Mouse (Mus musculus): Measurements from ENCODE around the gene Yipf4. TPM values are rescaled to one million over a fixed set of nuclear protein-coding genes. Genes with fewer than 3 reads are reported as not detected.
"Not testable (repeated sequence)": the region's sequence is repeated elsewhere in the genome, so short reads cannot be mapped to it uniquely, and the experiment has no call there.

The Yipf4 gene
- 50.9 and 51.5 TPM in 2 replicates for polyA plus RNA-seq (2015; fragmentation: Nextera tagmentation; extraction: Ambion mirVana)

DNA sequence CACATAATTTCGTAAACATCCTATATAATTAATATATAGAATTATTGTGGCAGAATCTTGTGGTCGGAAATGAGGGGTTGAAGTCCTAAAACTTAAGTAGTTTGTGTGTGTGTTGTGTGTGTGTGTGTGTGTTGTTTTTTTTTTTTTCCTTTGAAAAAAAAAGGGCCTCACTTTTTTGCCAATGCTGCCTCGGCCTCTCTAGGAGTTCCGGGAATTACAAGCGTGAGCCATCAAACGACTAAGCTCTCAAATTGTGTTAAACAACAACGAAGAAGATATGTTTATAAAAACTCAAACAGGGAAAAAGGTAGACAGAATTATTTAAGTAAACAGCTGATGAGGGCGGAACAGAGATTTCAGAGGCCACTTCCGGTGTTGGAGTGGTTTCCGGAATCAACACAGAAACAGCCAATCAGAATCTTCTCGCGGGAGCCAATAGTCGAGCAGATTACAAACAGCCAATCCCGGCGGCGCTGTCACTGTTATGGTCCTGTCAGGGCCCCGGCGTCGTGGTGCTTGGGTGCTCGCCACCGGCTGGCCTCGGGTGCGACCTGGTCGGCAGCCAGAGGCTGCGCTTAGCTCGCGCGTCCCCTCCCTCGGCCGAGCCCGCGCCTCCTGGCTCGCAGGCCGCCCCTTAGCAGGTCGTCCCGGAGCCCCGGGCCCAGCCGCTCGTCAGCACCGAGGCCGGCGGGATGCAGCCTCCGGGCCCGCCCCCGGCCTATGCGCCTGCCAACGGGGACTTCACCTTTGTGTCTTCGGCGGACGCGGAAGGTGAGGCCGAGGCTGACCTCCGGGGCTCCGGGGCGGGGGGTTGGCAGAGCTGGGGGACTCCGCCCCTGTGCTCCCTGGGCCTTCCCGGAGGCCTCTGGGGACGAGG is at the start of gene Yipf4:
TSS of gene Yipf4 (plus strand) at position 470 of the 877 bp plus-strand sequence.
- Histone ChIP-seq H3K4me3 (peak within 1 kb of the TSS; percentile 98), H3K4me2 (replicated peaks) (peak within 1 kb of the TSS; percentile 69), H3K4me1 (peaks cover 5% of the 10 kb centered on the region), H3K27me3 (no peaks in the 10 kb centered on the region), H3K27ac (peak within 1 kb of the TSS; percentile 79), H3K9ac (peak within 1 kb of the TSS; percentile 95), H3K9me3 (no peaks in the 10 kb centered on the region), H3K36me3 (peaks cover 20% of the 10 kb centered on the region)
- ATAC-seq (ENCODE audit: low FRiP score, low read depth): peak; percentile 99
- WGBS: 4% methylated on average over 58 of the region's 58 CpGs

DNA sequence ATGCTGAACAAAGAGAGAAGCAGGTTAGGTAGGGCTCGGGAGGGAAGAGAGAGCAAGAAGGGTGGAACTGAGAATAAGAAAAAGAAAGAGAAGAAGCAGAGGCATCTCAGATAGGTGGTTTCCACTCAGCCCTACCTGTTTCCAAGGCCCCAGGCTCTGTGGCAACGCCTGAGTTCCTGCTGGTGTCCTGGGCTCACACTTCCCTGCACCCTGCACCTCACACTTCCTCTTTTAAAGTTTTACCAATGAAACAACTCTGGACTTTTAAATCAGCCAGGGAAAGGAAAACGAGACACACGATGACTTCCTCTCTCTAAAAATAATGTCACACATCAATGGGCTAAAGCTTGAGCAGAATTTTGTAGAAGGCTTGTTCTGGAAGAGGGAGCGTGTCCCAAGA is 48.8 kb upstream of the Yipf4 start:
- Histone ChIP-seq H3K9me3 (no peaks in the 10 kb centered on the region), H3K27ac (no peak overlapping the region), H3K36me3 (no peaks in the 10 kb centered on the region), H3K4me1 (no peaks in the 10 kb centered on the region), H3K9ac (no peak overlapping the region), H3K4me3 (no peak overlapping the region), H3K27me3 (no peaks in the 10 kb centered on the region), H3K4me2 (replicated peaks) (no peak overlapping the region)
- 74% methylated on average over 5 of the region's 5 CpGs for WGBS
- no peak for ATAC-seq (ENCODE audit: low FRiP score, low read depth)

DNA sequence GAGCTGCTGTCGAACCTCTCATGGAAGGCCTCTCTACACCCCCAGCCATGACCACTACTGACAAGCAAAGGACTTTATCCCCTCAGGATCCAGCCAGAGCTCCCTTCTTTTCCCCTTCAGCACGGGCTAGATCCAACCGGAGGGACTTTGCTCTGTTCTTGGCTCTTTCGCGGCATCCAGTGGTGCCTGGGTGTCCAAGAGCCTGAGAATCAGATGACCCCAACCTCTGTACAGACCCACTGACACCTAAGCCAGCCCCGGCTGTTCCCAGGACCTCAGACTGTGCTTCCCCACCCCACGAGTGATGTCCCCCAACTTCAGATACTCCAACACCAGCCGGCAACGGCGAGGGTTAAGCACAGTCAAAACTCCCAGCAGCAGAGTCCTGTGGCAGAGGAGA is 39.5 kb upstream of the Yipf4 start:
- WGBS: 86% methylated on average over 10 of the region's 10 CpGs
- Histone ChIP-seq H3K4me1 (no peaks in the 10 kb centered on the region), H3K36me3 (no peaks in the 10 kb centered on the region), H3K4me2 (replicated peaks) (no peak overlapping the region), H3K27me3 (no peaks in the 10 kb centered on the region), H3K4me3 (no peak overlapping the region), H3K27ac (no peak overlapping the region), H3K9ac (no peak overlapping the region), H3K9me3 (no peaks in the 10 kb centered on the region; the same call in 1 of the 2 replicates)
- ATAC-seq (ENCODE audit: low FRiP score, low read depth): no peak

DNA sequence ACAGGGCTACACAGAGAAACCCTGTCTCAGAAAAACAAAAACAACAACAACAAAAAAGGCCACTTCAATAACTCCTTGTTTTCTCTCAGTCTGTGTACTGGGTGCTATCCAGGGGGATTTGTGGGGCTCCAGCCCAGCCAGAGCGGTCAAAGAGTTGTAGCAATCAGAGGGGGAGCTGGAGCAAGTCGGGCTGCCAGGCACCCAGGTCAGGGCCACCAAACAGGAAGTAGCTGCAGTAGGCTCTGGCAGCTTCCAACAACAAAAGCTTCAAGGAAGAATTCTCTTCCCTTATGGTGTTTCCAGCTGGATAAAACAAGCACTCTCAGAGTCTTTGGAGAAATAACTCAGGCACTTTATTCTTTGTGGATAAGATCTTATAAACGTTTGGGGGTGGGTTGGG is 35.4 kb upstream of the Yipf4 start:
- Histone ChIP-seq H3K4me1 (no peaks in the 10 kb centered on the region), H3K9ac (no peak overlapping the region), H3K36me3 (no peaks in the 10 kb centered on the region), H3K27me3 (no peaks in the 10 kb centered on the region), H3K9me3 (no peaks in the 10 kb centered on the region; the same call in 1 of the 2 replicates), H3K4me2 (replicated peaks) (no peak overlapping the region), H3K4me3 (no peak overlapping the region), H3K27ac (no peak overlapping the region)
- 82% methylated on average over 3 of the region's 3 CpGs for WGBS
- no peak for ATAC-seq (ENCODE audit: low FRiP score, low read depth)

DNA sequence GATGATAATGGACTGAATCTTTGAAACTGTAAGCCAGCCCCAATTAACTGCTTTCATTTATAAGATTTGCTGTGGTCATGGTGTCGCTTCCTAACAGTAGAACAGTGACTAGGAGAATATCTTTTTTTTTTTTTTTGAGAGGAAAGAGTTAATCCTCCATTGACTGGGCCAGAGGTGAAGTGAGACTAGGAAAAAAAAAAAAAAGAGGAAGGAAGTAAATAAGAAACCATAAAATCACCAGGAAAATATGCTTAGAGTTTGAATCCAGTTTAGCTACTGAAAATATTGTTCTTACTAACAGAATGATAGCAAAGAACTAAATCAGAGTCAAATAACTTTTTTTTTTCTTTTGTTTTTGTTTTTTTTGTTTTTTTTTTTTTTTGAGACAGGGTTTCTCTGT is 34.6 kb upstream of the Yipf4 start:
- Histone ChIP-seq H3K27ac (no peak overlapping the region), H3K9ac (no peak overlapping the region), H3K4me1 (no peaks in the 10 kb centered on the region), H3K36me3 (no peaks in the 10 kb centered on the region), H3K9me3 (no peaks in the 10 kb centered on the region; the same call in 1 of the 2 replicates), H3K4me2 (replicated peaks) (no peak overlapping the region), H3K27me3 (no peaks in the 10 kb centered on the region), H3K4me3 (no peak overlapping the region)
- WGBS: 90% methylated on average over 1 of the region's 1 CpGs
- no peak for ATAC-seq (ENCODE audit: low FRiP score, low read depth)

DNA sequence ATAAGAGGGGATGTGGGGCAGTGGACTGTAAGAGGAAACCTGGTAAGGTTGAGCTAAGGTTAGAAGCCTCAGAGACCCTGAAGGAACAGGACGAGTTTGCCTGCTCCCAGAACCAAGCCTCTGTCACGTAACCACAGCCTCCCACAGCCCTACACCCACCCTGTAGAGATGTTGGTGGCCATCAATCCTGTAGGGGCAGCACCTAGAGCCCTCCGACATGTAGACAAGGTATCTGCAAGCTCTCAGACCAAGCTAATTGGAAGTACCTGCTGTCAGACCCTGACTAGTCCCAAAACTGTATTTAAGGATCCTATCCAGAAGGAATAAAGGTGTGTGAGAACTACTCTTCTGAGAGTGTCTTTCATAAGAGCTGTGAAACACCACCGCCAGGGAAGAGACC is 33.9 kb upstream of the Yipf4 start:
- Histone ChIP-seq H3K27me3 (no peaks in the 10 kb centered on the region), H3K36me3 (no peaks in the 10 kb centered on the region), H3K9me3 (no peaks in the 10 kb centered on the region; the same call in 1 of the 2 replicates), H3K4me3 (no peak overlapping the region), H3K27ac (no peak overlapping the region), H3K9ac (no peak overlapping the region), H3K4me2 (replicated peaks) (no peak overlapping the region), H3K4me1 (no peaks in the 10 kb centered on the region)
- 87% methylated on average over 4 of the region's 4 CpGs for WGBS
- no peak for ATAC-seq (ENCODE audit: low FRiP score, low read depth)

DNA sequence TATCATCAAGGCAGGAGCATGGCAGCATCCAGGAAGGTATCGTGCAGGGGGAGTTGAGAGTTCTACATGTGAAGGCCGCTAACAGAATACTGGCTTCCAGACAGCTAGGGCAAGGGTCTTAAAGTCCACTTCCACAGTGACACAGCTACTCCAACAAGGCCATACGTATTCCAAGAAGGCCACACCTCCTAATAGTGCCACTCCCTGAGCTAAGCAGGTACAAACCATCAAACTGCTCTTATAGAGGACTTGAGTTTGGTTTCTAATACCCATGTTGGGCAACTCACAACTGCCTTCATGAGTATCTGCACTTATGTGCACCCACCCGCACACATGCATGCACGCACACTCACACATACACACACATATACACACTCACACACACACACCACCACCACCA is 32.5 kb upstream of the Yipf4 start:
- no peak overlapping the region for H3K27ac ChIP-seq
- no peak overlapping the region for H3K4me3 ChIP-seq
- no peak for ATAC-seq (ENCODE audit: low FRiP score, low read depth)
- H3K4me1 ChIP-seq: no peaks in the 10 kb centered on the region
- H3K27me3 ChIP-seq: no peaks in the 10 kb centered on the region
- no peak overlapping the region for H3K9ac ChIP-seq
- no peaks in the 10 kb centered on the region; the same call in 1 of the 2 replicates for H3K9me3 ChIP-seq
- 92% methylated on average over 5 of the region's 5 CpGs for WGBS
- H3K4me2 ChIP-seq (replicated peaks): no peak overlapping the region
- H3K36me3 ChIP-seq: no peaks in the 10 kb centered on the region

DNA sequence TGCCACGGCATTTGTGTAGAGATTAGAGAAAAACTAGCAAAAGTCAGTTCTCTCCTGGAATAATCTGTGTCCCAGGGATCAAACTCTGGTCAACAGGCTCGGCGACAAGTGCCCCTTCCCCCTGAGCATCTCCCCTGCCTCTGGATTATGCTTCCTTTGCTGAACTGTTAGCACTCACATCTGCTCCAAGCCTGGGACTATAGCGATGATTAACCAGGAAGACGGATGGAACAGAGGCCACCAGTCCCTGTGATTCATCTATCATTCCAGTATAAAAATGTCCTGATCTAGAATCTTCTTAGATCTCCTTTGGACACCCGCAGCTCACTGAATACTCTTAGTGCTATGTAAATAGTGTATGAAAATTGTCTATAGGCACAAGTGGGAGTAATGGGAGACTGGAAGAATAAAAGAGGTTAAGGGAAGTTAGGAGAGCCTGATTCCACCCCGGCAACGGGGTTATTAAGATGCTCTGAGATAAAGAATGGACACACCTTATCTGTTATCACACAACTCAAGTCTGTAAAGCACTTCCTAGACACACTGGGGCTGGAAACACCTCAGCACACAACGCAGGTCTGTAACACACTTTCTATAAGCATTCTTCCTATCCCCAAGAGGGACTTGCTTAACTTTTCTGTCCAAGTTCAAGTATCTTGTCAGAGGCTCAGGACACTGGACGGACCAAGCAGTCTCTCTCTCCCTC is 31.2 kb upstream of the Yipf4 start:
- H3K9ac ChIP-seq: no peak overlapping the region
- no peaks in the 10 kb centered on the region for H3K36me3 ChIP-seq
- H3K4me1 ChIP-seq: no peaks in the 10 kb centered on the region
- 75% methylated on average over 10 of the region's 10 CpGs for WGBS
- no peaks in the 10 kb centered on the region; the same call in 1 of the 2 replicates for H3K9me3 ChIP-seq
- no peak overlapping the region for H3K4me2 ChIP-seq (replicated peaks)
- ATAC-seq (ENCODE audit: low FRiP score, low read depth): no peak
- H3K27me3 ChIP-seq: no peaks in the 10 kb centered on the region
- H3K27ac ChIP-seq: no peak overlapping the region
- H3K4me3 ChIP-seq: no peak overlapping the region

DNA sequence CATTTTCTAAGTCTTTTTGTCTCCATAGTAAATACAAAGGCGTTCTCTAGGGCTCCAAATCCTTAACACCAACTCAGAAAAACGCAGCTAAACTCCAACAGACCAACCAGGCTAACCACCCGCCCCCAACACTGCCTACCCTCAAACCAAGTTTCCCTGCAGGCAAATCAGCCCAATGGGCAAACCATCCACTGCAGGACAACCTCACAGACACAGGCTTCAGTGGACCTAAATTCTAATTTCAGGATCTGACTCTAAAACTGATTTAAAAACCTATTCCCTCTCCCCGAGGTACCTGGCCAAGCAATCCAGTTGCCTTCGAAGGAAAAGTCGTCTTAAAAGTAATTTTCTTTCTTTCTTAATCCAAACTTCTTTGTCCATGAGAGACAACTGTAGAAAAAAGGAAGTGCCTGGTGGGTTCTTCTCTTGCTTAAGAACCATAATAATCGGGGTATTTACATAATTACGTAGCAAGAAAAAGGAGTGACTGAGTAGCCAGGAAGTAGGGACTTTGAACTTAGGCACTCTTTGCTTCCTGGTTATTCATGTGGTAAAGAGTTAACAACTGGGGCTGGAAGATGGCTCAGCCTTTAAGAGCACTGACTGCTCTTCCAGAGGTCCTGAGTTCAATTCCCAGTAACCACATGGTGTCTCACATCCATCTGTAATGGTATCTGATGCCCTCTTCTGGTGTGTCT is 30.4 kb upstream of the Yipf4 start, which contains the start of gene Nlrc4:
TSS of gene Nlrc4 (minus strand) at position 432 of the 698 bp plus-strand sequence.
- H3K9me3 ChIP-seq: no peaks in the 10 kb centered on the region; the same call in 1 of the 2 replicates
- no peak for ATAC-seq (ENCODE audit: low FRiP score, low read depth)
- H3K9ac ChIP-seq: no peak within 1 kb of the TSS
- H3K27ac ChIP-seq: no peak within 1 kb of the TSS
- no peak within 1 kb of the TSS for H3K4me3 ChIP-seq
- no peak within 1 kb of the TSS for H3K4me2 ChIP-seq (replicated peaks)
- H3K4me1 ChIP-seq: no peaks in the 10 kb centered on the region
- H3K36me3 ChIP-seq: no peaks in the 10 kb centered on the region
- no peaks in the 10 kb centered on the region for H3K27me3 ChIP-seq
- WGBS: 62% methylated on average over 8 of the region's 8 CpGs

DNA sequence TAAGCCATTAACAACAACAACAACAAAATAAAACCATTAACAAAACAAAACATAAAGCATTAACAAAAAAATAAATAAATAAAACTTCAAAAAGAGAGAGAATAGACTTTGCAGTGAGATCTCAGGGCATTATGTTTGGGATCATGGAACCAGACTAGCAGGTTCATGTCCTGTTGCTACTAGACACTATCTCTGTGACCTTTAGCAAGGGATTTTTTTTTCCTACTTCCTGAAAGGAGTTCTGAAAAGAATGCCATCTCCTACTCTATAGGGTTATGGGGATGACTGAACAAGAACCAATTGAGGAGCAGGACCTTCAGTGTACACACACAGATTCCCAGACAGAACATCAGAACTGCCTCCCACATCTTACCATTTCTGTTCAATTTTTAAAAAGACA is 25.8 kb upstream of the Yipf4 start:
- Histone ChIP-seq H3K9me3 (no peaks in the 10 kb centered on the region), H3K27me3 (no peaks in the 10 kb centered on the region), H3K4me2 (replicated peaks) (no peak overlapping the region), H3K9ac (no peak overlapping the region), H3K27ac (no peak overlapping the region), H3K36me3 (no peaks in the 10 kb centered on the region), H3K4me3 (no peak overlapping the region), H3K4me1 (no peaks in the 10 kb centered on the region)
- no peak for ATAC-seq (ENCODE audit: low FRiP score, low read depth)

DNA sequence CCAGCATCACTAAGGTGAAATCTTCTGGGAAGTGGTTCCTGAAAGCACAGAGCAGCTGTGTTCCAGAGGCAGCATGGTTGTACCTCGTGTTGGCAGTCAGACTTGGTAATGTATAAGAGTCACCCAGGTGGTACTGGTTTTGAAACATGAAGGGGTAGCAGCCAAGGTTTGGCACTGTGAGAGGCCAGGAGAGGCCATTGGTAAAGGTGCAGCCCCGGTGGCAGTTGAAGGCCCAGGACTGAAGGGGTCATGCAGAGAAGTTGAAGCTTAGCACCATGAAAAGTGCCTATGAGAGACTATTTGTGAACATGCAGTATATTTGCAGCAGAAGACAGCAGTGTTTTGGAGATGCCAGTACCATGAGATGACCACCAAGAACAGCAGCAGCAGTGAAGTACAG is 21.3 kb upstream of the Yipf4 start:
- H3K36me3 ChIP-seq; H3K4me1 ChIP-seq; H3K4me3 ChIP-seq; H3K9me3 ChIP-seq; H3K27ac ChIP-seq; H3K27me3 ChIP-seq; H3K9ac ChIP-seq; ATAC-seq (ENCODE audit: low FRiP score, low read depth); H3K4me2 ChIP-seq (replicated peaks): not testable (repeated sequence)
- WGBS: 84% methylated on average over 2 of the region's 2 CpGs

DNA sequence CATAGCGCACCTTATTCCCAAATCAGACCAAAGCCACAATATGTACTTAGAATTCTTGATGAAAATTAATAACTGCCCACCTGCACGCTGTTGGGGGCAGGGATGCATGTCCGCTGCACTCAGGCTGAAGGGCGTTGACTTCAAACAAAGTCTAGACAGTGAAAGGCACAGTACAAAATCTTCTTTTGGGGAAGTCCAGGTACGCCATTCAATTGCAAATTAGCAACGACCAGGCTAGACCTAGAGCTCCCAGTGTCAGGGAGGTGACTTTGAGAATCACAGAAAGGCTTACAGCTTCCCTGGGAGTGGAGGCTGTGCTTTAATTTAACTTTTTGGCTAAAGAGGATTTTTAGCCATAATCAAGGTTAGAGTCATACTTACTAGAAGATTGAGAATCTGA is 19.2 kb upstream of the Yipf4 start:
- H3K9ac ChIP-seq; ATAC-seq (ENCODE audit: low FRiP score, low read depth); H3K4me1 ChIP-seq; H3K4me2 ChIP-seq (replicated peaks); H3K27ac ChIP-seq; H3K4me3 ChIP-seq; H3K27me3 ChIP-seq; H3K9me3 ChIP-seq; H3K36me3 ChIP-seq: not testable (repeated sequence)
- 83% methylated on average over 6 of the region's 6 CpGs for WGBS
